Mouse (Mus musculus): ENCODE results near the gene Ptpn7. TPM values are rescaled to one million over a fixed set of nuclear protein-coding genes. Genes with fewer than 3 reads are reported as not detected.

Gene Ptpn7
- polyA plus RNA-seq, 1 experiment from 2014 or later: 3.0 TPM

DNA sequence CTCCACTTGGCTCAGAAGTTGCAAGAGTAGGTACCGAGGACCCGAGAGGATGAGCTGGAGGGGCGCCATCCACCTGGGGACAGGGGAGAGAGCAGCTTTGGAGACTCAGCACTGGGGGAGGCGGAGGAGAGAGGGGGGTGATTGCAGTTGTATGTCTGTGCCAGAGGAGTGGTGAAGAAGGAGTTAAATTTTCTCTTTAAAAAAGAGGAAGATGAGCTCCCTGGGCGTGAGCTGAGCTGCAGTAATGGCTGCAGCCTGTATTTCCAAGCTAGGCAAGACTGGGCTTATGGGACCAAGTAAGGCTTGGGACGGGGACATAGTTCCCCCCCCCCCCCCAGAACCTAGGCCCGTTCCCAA lies 15.2 kb downstream of the Ptpn7 start:
- peak; percentile 53 for DNase-seq (ENCODE audit: low spot score)
- H3K27me3 ChIP-seq (replicated peaks; ENCODE audit: insufficient read depth, low read length): no peaks in the 10 kb centered on the region
- WGBS: 2% methylated on average over 7 of the region's 7 CpGs
- H3K4me2 ChIP-seq (replicated peaks; ENCODE audit: low read depth, low read length): peak overlapping the region; percentile 75
- ATAC-seq: peak; percentile 7
- H3K27ac ChIP-seq (ENCODE audit: low read length): peak overlapping the region; percentile 93; the same call in 1 of the 2 replicates
- H3K9me3 ChIP-seq (ENCODE audit: low read length): no peaks in the 10 kb centered on the region
- H3K4me3 ChIP-seq (ENCODE audit: low read depth, low read length): peak overlapping the region; percentile 96
- peak overlapping the region; percentile 92 for H3K9ac ChIP-seq (replicated peaks; ENCODE audit: low read depth)
- peaks cover 4% of the 10 kb centered on the region; the same call in 1 of the 2 replicates for H3K36me3 ChIP-seq (ENCODE audit: insufficient read depth, low read length)
- TF ChIP-seq CTCF (IDR thresholded peaks at IDR 0.05) (no peak), EP300 (IDR thresholded peaks at IDR 0.05) (no peak)
- H3K4me1 ChIP-seq (ENCODE audit: insufficient read depth, low read depth, low read length): peaks cover 6% of the 10 kb centered on the region; the same call in 1 of the 2 replicates

DNA sequence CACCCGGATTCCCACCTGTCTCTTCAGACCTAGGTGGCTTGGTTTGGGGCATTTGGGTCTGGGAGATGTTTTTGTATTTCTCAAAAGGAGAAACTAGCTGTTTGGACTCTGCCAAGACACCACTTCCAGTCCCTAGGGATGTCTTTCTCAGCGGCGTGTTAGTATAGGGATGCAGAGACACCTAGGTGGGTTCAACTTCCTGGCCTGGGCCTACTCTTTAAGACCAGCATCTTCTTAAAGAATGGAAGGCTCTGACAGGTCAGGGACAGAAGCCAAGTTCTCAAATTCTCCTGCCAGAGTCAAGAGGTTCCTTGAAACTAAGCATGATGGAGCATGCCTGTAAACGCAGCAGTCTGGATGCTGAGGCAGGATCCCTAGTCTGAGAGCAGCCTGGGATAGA lies 16.0 kb downstream of the Ptpn7 start:
- Histone ChIP-seq H3K9ac (replicated peaks; ENCODE audit: low read depth) (no peak overlapping the region), H3K4me1 (ENCODE audit: insufficient read depth, low read depth, low read length) (peaks cover 6% of the 10 kb centered on the region; the same call in 1 of the 2 replicates), H3K27me3 (replicated peaks; ENCODE audit: insufficient read depth, low read length) (no peaks in the 10 kb centered on the region), H3K36me3 (ENCODE audit: insufficient read depth, low read length) (peaks cover 4% of the 10 kb centered on the region; the same call in 1 of the 2 replicates), H3K27ac (ENCODE audit: low read length) (no peak overlapping the region), H3K4me3 (ENCODE audit: low read depth, low read length) (no peak overlapping the region), H3K9me3 (ENCODE audit: low read length) (no peaks in the 10 kb centered on the region), H3K4me2 (replicated peaks; ENCODE audit: low read depth, low read length) (peak overlapping the region; percentile 75)
- WGBS: 59% methylated on average over 4 of the region's 4 CpGs
- DNase-seq (ENCODE audit: low spot score) (no peak), ATAC-seq (no peak)
- TF ChIP-seq CTCF (IDR thresholded peaks at IDR 0.05) (no peak), EP300 (IDR thresholded peaks at IDR 0.05) (no peak)

DNA sequence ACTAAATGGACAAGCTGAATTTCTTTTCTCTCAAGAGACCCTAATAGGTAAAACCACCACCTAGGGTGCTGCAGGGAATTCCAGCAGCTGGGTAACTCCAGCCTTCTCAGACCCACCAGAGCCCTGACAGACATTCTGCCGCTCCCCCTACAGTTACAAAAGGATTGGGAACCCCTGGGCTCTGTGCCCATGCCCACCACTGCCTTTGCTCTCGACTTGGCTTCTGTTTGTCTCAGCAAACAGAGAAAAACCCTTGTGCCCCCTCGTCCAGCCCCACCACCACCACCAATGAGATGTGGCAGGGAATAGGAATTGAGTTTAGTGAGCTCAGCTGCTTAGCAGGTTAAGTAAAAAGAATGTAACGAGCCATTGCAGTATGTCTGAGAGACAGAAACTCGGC lies 16.5 kb downstream of the Ptpn7 start:
- Histone ChIP-seq H3K27ac (ENCODE audit: low read length) (no peak overlapping the region), H3K4me2 (replicated peaks; ENCODE audit: low read depth, low read length) (no peak overlapping the region), H3K4me1 (ENCODE audit: insufficient read depth, low read depth, low read length) (peaks cover 6% of the 10 kb centered on the region; the same call in 1 of the 2 replicates), H3K36me3 (ENCODE audit: insufficient read depth, low read length) (peaks cover 4% of the 10 kb centered on the region; the same call in 1 of the 2 replicates), H3K9me3 (ENCODE audit: low read length) (no peaks in the 10 kb centered on the region), H3K9ac (replicated peaks; ENCODE audit: low read depth) (no peak overlapping the region), H3K4me3 (ENCODE audit: low read depth, low read length) (no peak overlapping the region), H3K27me3 (replicated peaks; ENCODE audit: insufficient read depth, low read length) (no peaks in the 10 kb centered on the region)
- 54% methylated on average over 5 of the region's 5 CpGs for WGBS
- TF ChIP-seq CTCF (IDR thresholded peaks at IDR 0.05): no peak
- TF ChIP-seq EP300 (IDR thresholded peaks at IDR 0.05): no peak
- DNase-seq (ENCODE audit: low spot score) (no peak), ATAC-seq (no peak)

DNA sequence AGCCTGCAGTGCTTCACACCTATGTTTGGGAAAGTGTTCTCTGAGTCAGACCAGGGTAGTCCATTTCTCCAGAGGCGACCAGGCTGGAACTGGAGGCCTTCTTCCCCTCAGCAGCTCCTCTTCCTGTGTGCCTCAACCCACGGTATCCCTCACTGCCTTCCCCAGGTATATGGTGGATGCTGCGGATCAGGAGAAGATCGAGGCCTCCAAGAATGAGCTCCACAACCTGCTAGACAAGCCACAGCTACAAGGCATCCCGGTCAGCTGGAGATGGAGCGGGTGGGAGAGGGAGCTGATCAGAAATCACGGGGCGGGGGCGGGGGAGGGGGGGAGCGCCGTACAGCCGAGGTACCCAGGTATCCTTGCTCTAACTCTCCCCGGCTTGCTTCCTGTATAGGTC lies 21.5 kb downstream of the Ptpn7 start:
- Histone ChIP-seq H3K4me3 (ENCODE audit: low read depth, low read length) (no peak overlapping the region), H3K27ac (ENCODE audit: low read length) (no peak overlapping the region), H3K4me2 (replicated peaks; ENCODE audit: low read depth, low read length) (0 out of 2 replicates have a peak overlapping the region, but pooled peaks have one; percentile 19), H3K9me3 (ENCODE audit: low read length) (no peaks in the 10 kb centered on the region), H3K9ac (replicated peaks; ENCODE audit: low read depth) (no peak overlapping the region), H3K27me3 (replicated peaks; ENCODE audit: insufficient read depth, low read length) (no peaks in the 10 kb centered on the region), H3K36me3 (ENCODE audit: insufficient read depth, low read length) (peaks cover 10% of the 10 kb centered on the region; the same call in 1 of the 2 replicates), H3K4me1 (ENCODE audit: insufficient read depth, low read depth, low read length) (no peaks in the 10 kb centered on the region)
- ATAC-seq: 0 out of 2 replicates have a peak, but pooled peaks have one; percentile 4
- no peak for TF ChIP-seq EP300 (IDR thresholded peaks at IDR 0.05)
- TF ChIP-seq CTCF (IDR thresholded peaks at IDR 0.05): no peak
- 26% methylated on average over 10 of the region's 13 CpGs for WGBS
- no peak for DNase-seq (ENCODE audit: low spot score)

DNA sequence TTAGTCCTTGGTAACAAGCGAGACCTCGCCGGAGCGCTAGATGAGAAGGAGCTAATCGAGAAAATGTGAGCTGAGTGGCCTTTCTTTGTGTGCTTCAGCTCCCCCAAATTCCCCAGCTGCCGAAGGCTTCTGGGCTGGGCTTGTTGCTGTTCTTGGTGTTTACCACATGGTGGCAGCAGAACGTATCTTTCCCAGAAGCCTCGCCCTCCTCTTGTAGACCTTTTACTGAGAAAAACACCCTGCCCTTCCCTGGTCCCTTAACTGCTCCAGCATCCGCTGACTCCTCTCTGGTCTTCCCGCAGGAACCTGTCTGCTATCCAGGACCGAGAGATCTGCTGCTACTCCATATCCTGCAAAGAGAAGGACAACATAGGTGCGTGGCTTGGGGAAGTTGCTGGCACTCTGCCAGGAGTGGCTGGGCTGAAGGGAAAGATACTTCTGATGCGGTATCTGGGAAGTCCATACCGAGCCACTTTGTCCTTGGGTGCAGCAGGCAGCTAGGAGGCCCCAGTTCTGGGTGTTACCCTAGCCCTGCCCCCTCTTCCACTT lies 22.0 kb downstream of the Ptpn7 start:
- H3K9ac ChIP-seq (replicated peaks; ENCODE audit: low read depth): no peak overlapping the region
- no peak overlapping the region for H3K4me3 ChIP-seq (ENCODE audit: low read depth, low read length)
- TF ChIP-seq EP300 (IDR thresholded peaks at IDR 0.05) (no peak), CTCF (IDR thresholded peaks at IDR 0.05) (peak; percentile 87)
- H3K4me1 ChIP-seq (ENCODE audit: insufficient read depth, low read depth, low read length): no peaks in the 10 kb centered on the region
- DNase-seq (ENCODE audit: low spot score): peak; percentile 96
- H3K4me2 ChIP-seq (replicated peaks; ENCODE audit: low read depth, low read length): peak overlapping the region; percentile 27; the same call in 1 of the 2 replicates
- no peaks in the 10 kb centered on the region for H3K9me3 ChIP-seq (ENCODE audit: low read length)
- H3K27ac ChIP-seq (ENCODE audit: low read length): no peak overlapping the region
- H3K27me3 ChIP-seq (replicated peaks; ENCODE audit: insufficient read depth, low read length): no peaks in the 10 kb centered on the region
- WGBS: 5% methylated on average over 14 of the region's 14 CpGs
- ATAC-seq: peak; percentile 78
- peaks cover 10% of the 10 kb centered on the region; the same call in 1 of the 2 replicates for H3K36me3 ChIP-seq (ENCODE audit: insufficient read depth, low read length)

DNA sequence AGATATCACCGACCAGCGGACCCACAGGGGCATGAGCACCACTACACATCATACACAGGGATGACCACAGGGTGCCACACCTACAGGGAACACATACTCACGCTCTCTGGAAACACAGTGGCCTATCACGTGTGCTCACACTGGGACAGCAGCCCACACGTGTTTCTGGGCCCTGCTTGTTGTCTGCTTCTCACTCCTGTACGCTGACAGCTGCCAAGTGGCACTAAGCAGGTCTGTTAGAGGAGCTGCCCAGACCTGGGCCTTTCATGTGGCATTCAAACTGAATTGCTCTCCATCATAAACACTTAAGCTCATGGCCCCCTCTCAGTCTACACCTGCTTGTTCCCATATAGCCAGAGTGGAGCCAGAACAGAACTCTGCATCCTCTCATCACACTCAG lies 23.8 kb downstream of the Ptpn7 start:
- H3K27me3 ChIP-seq (replicated peaks; ENCODE audit: insufficient read depth, low read length): no peaks in the 10 kb centered on the region
- WGBS: 90% methylated on average over 6 of the region's 6 CpGs
- no peaks in the 10 kb centered on the region for H3K4me1 ChIP-seq (ENCODE audit: insufficient read depth, low read depth, low read length)
- H3K9me3 ChIP-seq (ENCODE audit: low read length): no peaks in the 10 kb centered on the region
- H3K36me3 ChIP-seq (ENCODE audit: insufficient read depth, low read length): peaks cover 7% of the 10 kb centered on the region; the same call in 1 of the 2 replicates
- H3K4me2 ChIP-seq (replicated peaks; ENCODE audit: low read depth, low read length): no peak overlapping the region
- TF ChIP-seq CTCF (IDR thresholded peaks at IDR 0.05) (no peak), EP300 (IDR thresholded peaks at IDR 0.05) (no peak)
- H3K4me3 ChIP-seq (ENCODE audit: low read depth, low read length): no peak overlapping the region
- no peak for DNase-seq (ENCODE audit: low spot score)
- no peak for ATAC-seq
- H3K27ac ChIP-seq (ENCODE audit: low read length): no peak overlapping the region
- no peak overlapping the region for H3K9ac ChIP-seq (replicated peaks; ENCODE audit: low read depth)

All from lung, postnatal 0 days (tissue).